Comparison of ENCODE assay signal across 25 mouse cellular contexts in genomic region chr6:145544304-145544703, GRCm38 (mm10).
A peak's percentile ranks its signal among the peaks of the same experiment; 100 is the strongest.
DNase-seq lines count a peak whose midpoint lies in the region; ATAC-seq and TF ChIP-seq lines count a peak whose summit lies in the region.
"Had no signal": no experiment of that assay in that cellular context is flagged by ENCODE, and none has a peak within 500 bp of the region (broad histone marks: within the 10 kb centered on the region; RNA-seq: fewer than 3 reads in every experiment).

No protein-coding gene starts in this region.

- no peak for ATAC-seq in heart, embryonic 11.5 days (replicated peaks; ENCODE audit: insufficient number of reproducible peaks, low FRiP score, low TSS enrichment)
- peak; percentile 22; the same call in 1 of the 2 replicates for ATAC-seq in midbrain, embryonic 11.5 days (ENCODE audit: low FRiP score)
- ATAC-seq in midbrain, embryonic 14.5 days (ENCODE audit: low FRiP score, low TSS enrichment) = no peak; the same call in 1 of the 2 replicates
- ATAC-seq: forebrain, embryonic 15.5 days; hindbrain, postnatal 0 days had no signal

- TF ChIP-seq CTCF in kidney, adult 2 months (conservative IDR thresholded peaks at IDR 0.05; ENCODE audit: insufficient read depth, insufficient read length, low read depth, low read length) = no peak

- no peak overlapping the region for H3K4me2 ChIP-seq in heart, embryonic 11.5 days
- H3K4me2 ChIP-seq in midbrain, embryonic 11.5 days = no peak overlapping the region
- no peak overlapping the region for H3K4me2 ChIP-seq in midbrain, embryonic 14.5 days (ENCODE audit: low read length)
- H3K4me2 ChIP-seq: embryonic facial prominence, embryonic 13.5 days; forebrain, embryonic 12.5 days; forebrain, embryonic 15.5 days; heart, embryonic 15.5 days; hindbrain, embryonic 14.5 days had no signal

- DNase-seq in heart, embryonic 10.5 days (ENCODE audit: low spot score) = no peak
- no peak for DNase-seq in midbrain, embryonic 11.5 days (ENCODE audit: low spot score, missing footprints)
- no peak for DNase-seq in midbrain, embryonic 10.5 days (ENCODE audit: low spot score)
- peak; percentile 49 for DNase-seq in midbrain, embryonic 14.5 days
- no peak for DNase-seq in thymus, postnatal 25 days
- DNase-seq in kidney, adult 2 months = no peak
- DNase-seq: adrenal gland, postnatal 10 days; adrenal gland, postnatal 36 days; cerebellum, adult 11 months; cerebellum, adult 2 months; cerebellum, adult 9-11 months; cerebellum, postnatal 25 days; gastrocnemius, postnatal 25 days; heart, adult 18-20 months; heart, postnatal 10 days; heart, postnatal 4 days had no signal

- H3K9ac ChIP-seq in heart, embryonic 11.5 days (ENCODE audit: low read depth, low read length) = no peak overlapping the region
- H3K9ac ChIP-seq in midbrain, embryonic 11.5 days (ENCODE audit: low read length) = no peak overlapping the region
- H3K9ac ChIP-seq in midbrain, embryonic 14.5 days (replicated peaks; ENCODE audit: low read length) = no peak overlapping the region
- H3K9ac ChIP-seq: embryonic facial prominence, embryonic 13.5 days; forebrain, embryonic 12.5 days; forebrain, embryonic 15.5 days; heart, embryonic 15.5 days; hindbrain, embryonic 14.5 days had no signal

- 55% methylated on average over 12 of the region's 12 CpGs for WGBS in heart, embryonic 10.5 days
- 51% methylated on average over 12 of the region's 12 CpGs for WGBS in heart, embryonic 11.5 days (ENCODE audit: insufficient replicate concordance)
- WGBS in midbrain, embryonic 11.5 days = 74% methylated on average over 12 of the region's 12 CpGs
- 84% methylated on average over 12 of the region's 12 CpGs for WGBS in midbrain, embryonic 10.5 days
- WGBS in midbrain, embryonic 14.5 days = 44% methylated on average over 12 of the region's 12 CpGs
- 83% methylated on average over 12 of the region's 12 CpGs for WGBS in kidney, adult 2 months

- H3K27ac ChIP-seq in heart, embryonic 10.5 days = peak overlapping the region; percentile 59
- no peak overlapping the region for H3K27ac ChIP-seq in heart, embryonic 11.5 days (ENCODE audit: low read depth, low read length)
- no peak overlapping the region for H3K27ac ChIP-seq in midbrain, embryonic 11.5 days (ENCODE audit: low read depth, low read length)
- H3K27ac ChIP-seq in midbrain, embryonic 10.5 days (replicated peaks) = no peak overlapping the region
- 0 out of 2 replicates have a peak overlapping the region, but pooled peaks have one; percentile 8 for H3K27ac ChIP-seq in midbrain, embryonic 14.5 days (replicated peaks; ENCODE audit: low read depth, low read length)
- H3K27ac ChIP-seq in kidney, adult 2 months (ENCODE audit: insufficient read depth, low read depth, low read length) = no peak overlapping the region
- H3K27ac ChIP-seq: embryonic facial prominence, embryonic 10.5 days; embryonic facial prominence, embryonic 13.5 days; forebrain, embryonic 12.5 days; forebrain, embryonic 15.5 days; heart, embryonic 15.5 days; hindbrain, embryonic 14.5 days; hindbrain, postnatal 0 days had no signal

- H3K4me3 ChIP-seq in heart, embryonic 10.5 days = no peak overlapping the region
- no peak overlapping the region for H3K4me3 ChIP-seq in heart, embryonic 11.5 days (ENCODE audit: low read depth, low read length)
- no peak overlapping the region for H3K4me3 ChIP-seq in midbrain, embryonic 11.5 days (ENCODE audit: low read depth, low read length)
- H3K4me3 ChIP-seq in midbrain, embryonic 10.5 days = no peak overlapping the region
- H3K4me3 ChIP-seq in midbrain, embryonic 14.5 days (replicated peaks; ENCODE audit: low read depth, low read length) = no peak overlapping the region
- H3K4me3 ChIP-seq in kidney, adult 2 months (ENCODE audit: insufficient read depth, low read depth, low read length) = no peak overlapping the region
- H3K4me3 ChIP-seq: embryonic facial prominence, embryonic 10.5 days; embryonic facial prominence, embryonic 13.5 days; erythroblast, embryonic 14.5 days; forebrain, embryonic 12.5 days; forebrain, embryonic 15.5 days; heart, embryonic 15.5 days had no signal

- H3K9me3 ChIP-seq in heart, embryonic 10.5 days = no peaks in the 10 kb centered on the region
- peaks cover 4% of the 10 kb centered on the region for H3K9me3 ChIP-seq in heart, embryonic 11.5 days (replicated peaks; ENCODE audit: control insufficient read depth, low read length)
- H3K9me3 ChIP-seq in midbrain, embryonic 11.5 days (ENCODE audit: control insufficient read depth, low read length) = peaks cover 4% of the 10 kb centered on the region; the same call in 1 of the 2 replicates
- H3K9me3 ChIP-seq in midbrain, embryonic 10.5 days (replicated peaks) = peaks cover 11% of the 10 kb centered on the region; the same call in 1 of the 2 replicates
- H3K9me3 ChIP-seq in midbrain, embryonic 14.5 days (ENCODE audit: control insufficient read depth, low read length) = no peaks in the 10 kb centered on the region; the same call in 1 of the 2 replicates

- peaks cover 30% of the 10 kb centered on the region for H3K4me1 ChIP-seq in heart, embryonic 10.5 days
- peaks cover 5% of the 10 kb centered on the region; the same call in 1 of the 2 replicates for H3K4me1 ChIP-seq in heart, embryonic 11.5 days (ENCODE audit: control insufficient read depth, insufficient read depth, low read length)
- H3K4me1 ChIP-seq in midbrain, embryonic 11.5 days (ENCODE audit: control insufficient read depth, insufficient read depth, low read length) = no peaks in the 10 kb centered on the region; the same call in 1 of the 2 replicates
- peaks cover 33% of the 10 kb centered on the region for H3K4me1 ChIP-seq in midbrain, embryonic 10.5 days
- peaks cover 3% of the 10 kb centered on the region; the same call in 1 of the 2 replicates for H3K4me1 ChIP-seq in midbrain, embryonic 14.5 days (ENCODE audit: control insufficient read depth, insufficient read depth, low read length)
- H3K4me1 ChIP-seq in kidney, adult 2 months (ENCODE audit: control insufficient read depth, insufficient read depth, low read length) = no peaks in the 10 kb centered on the region
- H3K4me1 ChIP-seq: forebrain, embryonic 15.5 days had no signal

- no peaks in the 10 kb centered on the region for H3K27me3 ChIP-seq in heart, embryonic 10.5 days (ENCODE audit: insufficient read depth, poor library complexity, severe bottlenecking)
- H3K27me3 ChIP-seq in heart, embryonic 11.5 days (ENCODE audit: control insufficient read depth, insufficient read depth, low read length) = no peaks in the 10 kb centered on the region
- no peaks in the 10 kb centered on the region for H3K27me3 ChIP-seq in midbrain, embryonic 11.5 days (ENCODE audit: control insufficient read depth, insufficient read depth, low read length)
- H3K27me3 ChIP-seq in midbrain, embryonic 10.5 days (ENCODE audit: low read depth, poor library complexity, severe bottlenecking) = no peaks in the 10 kb centered on the region
- no peaks in the 10 kb centered on the region for H3K27me3 ChIP-seq in midbrain, embryonic 14.5 days (ENCODE audit: control insufficient read depth, insufficient read depth, low read length)
- H3K27me3 ChIP-seq in kidney, adult 2 months (replicated peaks; ENCODE audit: control insufficient read depth, insufficient read depth, low read length) = no peaks in the 10 kb centered on the region
- H3K27me3 ChIP-seq: embryonic facial prominence, embryonic 13.5 days; forebrain, embryonic 12.5 days; forebrain, embryonic 15.5 days; heart, embryonic 15.5 days had no signal

- H3K36me3 ChIP-seq in heart, embryonic 10.5 days = no peaks in the 10 kb centered on the region
- no peaks in the 10 kb centered on the region for H3K36me3 ChIP-seq in heart, embryonic 11.5 days (ENCODE audit: control insufficient read depth, insufficient read depth, low read length)
- no peaks in the 10 kb centered on the region for H3K36me3 ChIP-seq in midbrain, embryonic 11.5 days (ENCODE audit: control insufficient read depth, insufficient read depth, low read length)
- H3K36me3 ChIP-seq in midbrain, embryonic 10.5 days = no peaks in the 10 kb centered on the region
- H3K36me3 ChIP-seq in midbrain, embryonic 14.5 days (ENCODE audit: control insufficient read depth, insufficient read depth, low read length) = no peaks in the 10 kb centered on the region
- no peaks in the 10 kb centered on the region for H3K36me3 ChIP-seq in kidney, adult 2 months (ENCODE audit: control insufficient read depth, insufficient read depth, low read length)
- H3K36me3 ChIP-seq: embryonic facial prominence, embryonic 10.5 days; embryonic facial prominence, embryonic 13.5 days; forebrain, embryonic 12.5 days; forebrain, embryonic 15.5 days; heart, embryonic 15.5 days had no signal

- TF ChIP-seq POLR2A in kidney, adult 2 months (IDR thresholded peaks at IDR 0.05; ENCODE audit: low read depth, low read length) = no peak

Comparison
In these comparisons a context has a peak if more than half of its experiments do, and no peak if none do; other contexts are left out.
1. H3K27ac ChIP-seq: peak in heart, embryonic 10.5 days (single experiment) and midbrain, embryonic 14.5 days (single experiment); none in heart, embryonic 11.5 days (single experiment), midbrain, embryonic 11.5 days (single experiment), midbrain, embryonic 10.5 days (single experiment) and kidney, adult 2 months (single experiment).